ENCODE assay signal across 7 mouse cellular contexts in the genomic region with DNA sequence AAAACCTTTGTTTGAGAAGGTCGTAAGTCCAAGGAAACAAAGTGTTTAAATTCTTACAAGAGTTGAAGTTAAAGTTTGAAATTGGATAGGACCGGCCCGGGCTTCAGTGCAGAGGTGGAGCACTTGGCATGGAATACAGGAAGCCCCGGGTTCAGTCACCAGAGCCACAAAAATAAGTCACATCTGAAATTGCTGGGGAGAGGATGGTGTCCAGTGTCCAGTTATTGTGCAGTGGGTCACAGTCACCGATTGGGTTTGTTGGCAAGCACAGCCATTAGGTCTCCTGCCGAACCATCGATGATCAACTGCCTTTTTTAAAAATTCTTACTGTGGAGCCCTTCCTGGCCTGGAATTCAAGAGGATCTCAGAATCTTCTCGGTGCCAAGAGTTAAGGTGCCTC. TPM values are rescaled to one million over a fixed set of nuclear protein-coding genes. Genes with fewer than 3 reads are reported as not detected.
A peak's percentile ranks its signal among the peaks of the same experiment; 100 is the strongest.
DNase-seq lines count a peak whose midpoint lies in the region; ATAC-seq lines count a peak whose summit lies in the region.

No protein-coding gene starts in this region.

- ATAC-seq in neural tube, embryonic 11.5 days (ENCODE audit: insufficient read depth, low FRiP score, low TSS enrichment): no peak
- ATAC-seq in forebrain, embryonic 13.5 days: no peak
- ATAC-seq in stomach, embryonic 14.5 days (ENCODE audit: insufficient number of reproducible peaks, insufficient read depth, low FRiP score, low read depth): no peak
- ATAC-seq in activated CD4-positive, CD25-positive, alpha-beta regulatory T cell, adult 4 months: no peak

- peak overlapping the region; percentile 91 for H3K4me2 ChIP-seq in neural tube, embryonic 11.5 days (ENCODE audit: low read depth)
- H3K4me2 ChIP-seq in forebrain, embryonic 13.5 days: peak overlapping the region; percentile 88
- peak overlapping the region; percentile 85 for H3K4me2 ChIP-seq in stomach, embryonic 14.5 days (replicated peaks; ENCODE audit: low read depth, low read length)

- peak overlapping the region; percentile 99 for H3K4me3 ChIP-seq in neural tube, embryonic 11.5 days (ENCODE audit: low read depth, low read length)
- peak overlapping the region; percentile 93 for H3K4me3 ChIP-seq in forebrain, embryonic 13.5 days
- H3K4me3 ChIP-seq in stomach, embryonic 14.5 days (ENCODE audit: low read depth, low read length): peak overlapping the region; percentile 84

- no peaks in the 10 kb centered on the region for H3K9me3 ChIP-seq in neural tube, embryonic 11.5 days (ENCODE audit: control insufficient read depth, low read length)
- H3K9me3 ChIP-seq in forebrain, embryonic 13.5 days (replicated peaks): no peaks in the 10 kb centered on the region
- no peaks in the 10 kb centered on the region for H3K9me3 ChIP-seq in stomach, embryonic 14.5 days (ENCODE audit: control insufficient read depth, low read depth, low read length)

- no peak overlapping the region for H3K27ac ChIP-seq in neural tube, embryonic 11.5 days (ENCODE audit: low read depth, low read length)
- no peak overlapping the region for H3K27ac ChIP-seq in forebrain, embryonic 13.5 days
- H3K27ac ChIP-seq in stomach, embryonic 14.5 days (ENCODE audit: low read length): no peak overlapping the region

- H3K9ac ChIP-seq in neural tube, embryonic 11.5 days (ENCODE audit: low read length): peak overlapping the region; percentile 97
- H3K9ac ChIP-seq in forebrain, embryonic 13.5 days: peak overlapping the region; percentile 96
- H3K9ac ChIP-seq in stomach, embryonic 14.5 days (replicated peaks; ENCODE audit: low read depth, low read length): peak overlapping the region; percentile 85

- no peaks in the 10 kb centered on the region for H3K27me3 ChIP-seq in neural tube, embryonic 11.5 days (ENCODE audit: control insufficient read depth, insufficient read depth, low read length)
- H3K27me3 ChIP-seq in forebrain, embryonic 13.5 days: no peaks in the 10 kb centered on the region
- H3K27me3 ChIP-seq in stomach, embryonic 14.5 days (ENCODE audit: control insufficient read depth, insufficient read depth, low read length): no peaks in the 10 kb centered on the region

- no peaks in the 10 kb centered on the region; the same call in 1 of the 2 replicates for H3K36me3 ChIP-seq in neural tube, embryonic 11.5 days (ENCODE audit: control insufficient read depth, insufficient read depth, low read length)
- H3K36me3 ChIP-seq in forebrain, embryonic 13.5 days (ENCODE audit: poor library complexity, severe bottlenecking): peaks cover 36% of the 10 kb centered on the region
- H3K36me3 ChIP-seq in stomach, embryonic 14.5 days (ENCODE audit: control insufficient read depth, insufficient read depth, low read length): peaks cover 9% of the 10 kb centered on the region; the same call in 1 of the 2 replicates

- DNase-seq in neural tube, embryonic 11.5 days (ENCODE audit: low spot score): no peak
- no peak for DNase-seq in neural tube, embryonic 10.5 days (ENCODE audit: extremely low spot score, low spot score)
- DNase-seq in kidney, postnatal 36 days: peak; percentile 40 to 42
- DNase-seq in left cerebral cortex, adult 18-20 months (ENCODE audit: low spot score in 2 of 2): no peak

- H3K4me1 ChIP-seq in neural tube, embryonic 11.5 days (ENCODE audit: control insufficient read depth, insufficient read depth, low read length): peaks cover 12% of the 10 kb centered on the region; the same call in 1 of the 2 replicates
- H3K4me1 ChIP-seq in forebrain, embryonic 13.5 days: peaks cover 34% of the 10 kb centered on the region
- peaks cover 15% of the 10 kb centered on the region; the same call in 1 of the 2 replicates for H3K4me1 ChIP-seq in stomach, embryonic 14.5 days (ENCODE audit: control insufficient read depth, insufficient read depth, low read length)

- 65% methylated on average over 8 of the region's 8 CpGs for WGBS in neural tube, embryonic 11.5 days
- 63% methylated on average over 8 of the region's 8 CpGs for WGBS in forebrain, embryonic 13.5 days
- 37% methylated on average over 8 of the region's 8 CpGs for WGBS in stomach, embryonic 14.5 days

RNA-seq across cellular contexts. Expression of gene G3bp1, which starts 1.3 kb away (rescaled TPM):
- 235 and 236 TPM in 2 replicates for polyA plus RNA-seq in neural tube, embryonic 11.5 days (2014; fragmentation: Nextera tagmentation; extraction: Ambion mirVana)
- polyA plus RNA-seq in forebrain, embryonic 13.5 days (2015; fragmentation: Nextera tagmentation; extraction: Ambion mirVana): 182 and 199 TPM in 2 replicates
- 162 and 177 TPM in 2 replicates for polyA plus RNA-seq in stomach, embryonic 14.5 days (2014; fragmentation: Nextera tagmentation; extraction: Ambion mirVana)
- total RNA-seq in left cerebral cortex, adult 18-20 months (2021): 10 to 100 TPM; 34.4 to 35.7 TPM
- 10 to 100 TPM; 62.4 to 65.3 TPM for polyA plus RNA-seq in activated CD4-positive, CD25-positive, alpha-beta regulatory T cell, adult 4 months (2017; shearing (Covaris generic))

RNA-seq across cellular contexts. Expression of gene Atox1, which starts 9.7 kb away (rescaled TPM):
- polyA plus RNA-seq in neural tube, embryonic 11.5 days (2014; fragmentation: Nextera tagmentation; extraction: Ambion mirVana): 244 and 248 TPM in 2 replicates
- polyA plus RNA-seq in forebrain, embryonic 13.5 days (2015; fragmentation: Nextera tagmentation; extraction: Ambion mirVana): 260 and 278 TPM in 2 replicates
- polyA plus RNA-seq in stomach, embryonic 14.5 days (2014; fragmentation: Nextera tagmentation; extraction: Ambion mirVana): 463 and 507 TPM in 2 replicates
- 100 to 1,000 TPM in 1 of 2 experiments, 10 to 100 TPM in 1; 84.3 to 103 TPM for total RNA-seq in left cerebral cortex, adult 18-20 months (2021)
- polyA plus RNA-seq in activated CD4-positive, CD25-positive, alpha-beta regulatory T cell, adult 4 months (2017; shearing (Covaris generic)): 100 to 1,000 TPM; 224 to 229 TPM

RNA-seq across cellular contexts. Expression of gene Sparc, which starts 47.8 kb away (rescaled TPM):
- polyA plus RNA-seq in neural tube, embryonic 11.5 days (2014; fragmentation: Nextera tagmentation; extraction: Ambion mirVana): 450 and 492 TPM in 2 replicates
- 273 and 289 TPM in 2 replicates for polyA plus RNA-seq in forebrain, embryonic 13.5 days (2015; fragmentation: Nextera tagmentation; extraction: Ambion mirVana)
- polyA plus RNA-seq in stomach, embryonic 14.5 days (2014; fragmentation: Nextera tagmentation; extraction: Ambion mirVana): 1,638 and 1,722 TPM in 2 replicates
- total RNA-seq in left cerebral cortex, adult 18-20 months (2021): 100 to 1,000 TPM; 174 to 202 TPM
- polyA plus RNA-seq in activated CD4-positive, CD25-positive, alpha-beta regulatory T cell, adult 4 months (2017; shearing (Covaris generic)): not detected

Comparison
In these comparisons a context has a peak if more than half of its experiments do, and no peak if none do; other contexts are left out.
1. DNase-seq: peak in kidney, postnatal 36 days (2 of 2); none in neural tube, embryonic 11.5 days (single experiment), neural tube, embryonic 10.5 days (single experiment) and left cerebral cortex, adult 18-20 months (0 of 2).
2. RNA of gene Sparc, which starts 47.8 kb away (polyA plus RNA-seq): 1,638 to 1,722 TPM in stomach, embryonic 14.5 days, 450 to 492 TPM in neural tube, embryonic 11.5 days and 273 to 289 TPM in forebrain, embryonic 13.5 days; not detected in activated CD4-positive, CD25-positive, alpha-beta regulatory T cell, adult 4 months; every median in the first group is over 100 times any median in the second.
3. Peak in every context shown above with its lines, with median percentiles within 50 percentile points of each other: H3K4me2 ChIP-seq, H3K4me3 ChIP-seq and H3K9ac ChIP-seq.